Mouse (Mus musculus) megakaryocyte progenitor cell, adult 5-6 weeks (primary cell): ENCODE measurements around the gene Togaram1. TPM values are rescaled to one million over a fixed set of nuclear protein-coding genes. Genes with fewer than 3 reads are reported as not detected.

Experiments used
- ATAC-seq: replicated peaks from 2 replicates; pipeline ENCODE4 v1.8.0; 2016; ENCODE audit warnings: mild to moderate bottlenecking, moderate TSS enrichment, inconsistent platforms; ENCODE audit not compliant: poor library complexity
- total RNA-seq, 2 experiments: library from RNA; stranded (forward) in 1 of 2; stranded (reverse) in 1 of 2; fragments of 157-497, 149-512 nt in 1 of 2; fragments of 200-1000 nt in 1 of 2; gene quantifications; 2 replicates each; pipeline versions ENCODE4 v1.2.3 to v1.2.4; 2015 to 2017

Togaram1 gene
- total RNA-seq (2015) (38.5 and 41.0 TPM in 2 replicates), total RNA-seq (2017) (39.9 and 48.6 TPM in 2 replicates)

GRCm38 (mm10) chr12:64965124-64966026, at the start of gene Togaram1, which contains the start of gene Klhl28:
TSS of gene Togaram1 (plus strand) at chr12:64965804.
TSS of gene Klhl28 (minus strand) at chr12:64965534.
- ATAC-seq = peak; percentile 87

GRCm38 (mm10) chr12:64916735-64917134, 48.9 kb upstream of the Togaram1 start:
- no peak for ATAC-seq

DNA sequence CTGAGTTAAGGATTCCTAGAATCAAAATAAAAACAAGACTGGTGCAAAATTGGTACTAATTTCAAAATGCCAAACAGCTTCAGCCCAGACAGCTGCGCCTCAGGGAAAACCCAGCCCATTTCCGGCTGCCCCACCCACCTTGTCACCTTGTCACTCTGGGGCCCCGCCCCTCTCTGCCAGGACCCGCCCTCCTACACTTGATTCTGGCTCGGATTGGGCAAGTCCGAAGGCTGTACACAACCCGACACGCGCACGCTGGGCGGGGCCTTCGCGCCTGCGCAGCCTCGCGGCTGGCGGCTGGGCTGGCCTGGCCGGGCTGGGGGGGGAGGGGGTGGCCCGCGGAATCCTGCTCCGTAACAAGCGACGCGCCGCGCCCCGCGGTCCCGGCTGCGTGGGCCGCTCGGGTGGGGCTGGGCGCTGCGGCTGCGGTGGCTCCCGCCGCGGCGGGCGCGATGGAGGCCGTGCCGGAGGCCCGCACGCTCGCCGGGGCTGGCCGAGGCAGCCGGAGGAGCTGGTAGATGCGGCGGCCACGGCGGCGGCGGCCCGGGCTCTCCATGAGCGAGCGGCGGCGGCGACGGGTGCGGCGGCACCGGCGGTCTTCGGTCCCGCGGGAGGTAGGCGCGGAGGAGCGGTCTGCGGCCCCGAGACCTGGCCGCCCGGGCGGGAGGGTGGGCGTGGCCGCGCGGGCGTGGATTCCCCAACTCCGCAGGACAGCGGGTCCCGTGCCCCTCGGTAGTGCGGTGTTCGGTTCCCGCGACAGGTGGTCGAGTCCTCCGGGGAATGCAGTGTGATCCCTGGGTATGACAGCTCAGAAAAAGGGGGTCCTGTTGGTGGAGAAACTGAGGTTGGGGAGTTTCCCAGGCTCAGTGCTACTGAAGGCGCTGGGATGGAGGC, 47.8 kb upstream of the Togaram1 start, which contains the start of gene Gm527:
Gm527 (plus strand) TSS at position 329 of the 894 bp plus-strand sequence.
- ATAC-seq = peak; percentile 100

GRCm38 (mm10) chr12:64937493-64937892, 28.1 kb upstream of the Togaram1 start:
- peak; percentile 92 for ATAC-seq

DNA sequence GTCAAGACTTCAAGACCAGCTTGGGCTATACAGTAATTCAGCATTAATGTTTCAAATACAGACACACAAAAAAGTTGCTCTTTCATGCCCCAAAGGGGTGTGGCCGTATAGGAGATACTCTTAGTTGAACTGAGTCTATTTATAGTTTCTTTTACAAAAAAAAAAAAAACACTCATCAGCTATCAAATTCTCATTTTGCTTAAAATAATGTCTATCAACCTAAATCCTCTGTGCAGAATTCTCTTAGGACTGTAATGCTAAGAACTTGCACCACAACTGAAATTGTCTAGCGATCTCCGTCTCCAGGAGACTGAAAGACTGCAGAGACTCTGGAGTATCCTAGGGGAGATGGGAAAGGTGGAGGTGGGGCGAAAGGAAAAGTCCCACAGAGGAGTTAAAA, 1.0 kb upstream of the Togaram1 start:
- no peak for ATAC-seq

GRCm38 (mm10) chr12:64966101-64966631, 562 bp downstream of the Togaram1 start:
- peak; percentile 22 for ATAC-seq

DNA sequence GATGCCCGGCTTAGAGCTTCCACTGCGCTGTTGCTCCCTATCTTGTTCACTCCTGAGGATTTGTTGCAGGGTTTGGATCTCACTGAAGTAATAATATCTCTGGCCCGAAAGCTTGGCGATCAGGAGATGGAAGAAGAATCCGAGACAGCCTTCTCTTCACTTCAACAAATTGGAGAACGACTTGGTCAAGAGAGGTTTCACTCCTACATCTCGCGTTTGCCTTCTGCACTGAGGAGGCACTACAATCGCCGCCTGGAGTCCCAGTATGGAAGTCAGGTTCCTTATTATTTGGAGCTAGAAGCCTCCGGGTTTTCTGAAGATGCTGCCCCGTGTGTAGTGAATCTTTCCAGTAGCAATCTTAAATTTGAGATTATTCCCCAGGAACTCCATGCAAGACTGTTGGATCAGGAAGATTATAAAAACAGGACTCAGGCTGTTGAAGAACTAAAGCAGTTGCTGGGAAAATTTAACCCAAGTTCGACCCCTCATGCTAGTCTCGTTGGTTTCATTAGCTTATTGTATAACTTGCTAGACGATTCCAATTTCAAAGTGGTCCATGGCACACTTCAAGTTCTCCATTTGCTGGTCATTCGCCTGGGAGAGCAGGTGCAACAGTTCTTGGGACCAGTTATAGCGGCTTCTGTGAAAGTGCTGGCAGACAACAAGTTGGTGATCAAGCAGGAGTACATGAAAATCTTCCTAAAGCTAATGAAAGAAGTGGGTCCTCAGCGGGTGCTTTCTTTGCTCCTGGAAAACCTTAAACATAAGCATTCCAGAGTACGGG, 1.2 kb downstream of the Togaram1 start:
- no peak for ATAC-seq

DNA sequence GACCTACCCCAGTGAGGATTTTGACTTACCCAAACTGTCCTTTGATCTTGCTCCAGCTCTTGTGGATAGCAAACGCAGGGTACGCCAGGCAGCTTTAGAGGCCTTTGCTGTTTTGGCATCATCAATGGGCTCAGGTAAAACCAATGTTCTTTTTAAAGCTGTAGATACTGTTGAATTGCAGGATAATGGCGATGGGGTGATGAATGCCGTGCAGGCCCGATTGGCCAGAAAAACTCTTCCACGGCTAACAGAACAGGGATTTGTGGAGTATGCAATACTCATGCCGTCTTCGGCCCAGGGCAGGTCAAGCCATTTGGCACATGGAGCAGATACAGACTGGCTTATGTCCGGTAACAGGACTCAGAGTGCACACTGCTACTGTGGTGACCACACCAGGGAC, 1.9 kb downstream of the Togaram1 start:
- no peak for ATAC-seq

DNA sequence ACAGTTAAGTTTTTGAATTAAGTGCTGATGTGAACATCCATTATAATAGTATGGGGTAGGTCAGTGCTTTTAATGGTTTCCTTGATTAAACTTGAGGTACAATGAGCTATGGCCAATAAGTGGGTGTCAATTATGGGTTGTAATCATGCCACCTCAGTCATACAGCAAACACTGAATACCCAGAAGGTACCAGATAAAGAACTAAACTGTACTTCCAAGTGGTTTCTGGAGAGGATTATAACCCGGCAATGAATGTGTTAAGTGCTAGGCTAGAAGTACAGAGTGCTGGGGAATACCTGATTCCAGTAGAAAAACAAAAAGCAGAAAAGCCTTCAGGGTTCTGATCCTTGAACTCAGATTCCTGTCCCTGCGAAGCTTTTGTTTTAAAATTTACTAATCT, 2.5 kb downstream of the Togaram1 start:
- ATAC-seq = 0 out of 2 replicates have a peak, but pooled peaks have one; percentile 5

DNA sequence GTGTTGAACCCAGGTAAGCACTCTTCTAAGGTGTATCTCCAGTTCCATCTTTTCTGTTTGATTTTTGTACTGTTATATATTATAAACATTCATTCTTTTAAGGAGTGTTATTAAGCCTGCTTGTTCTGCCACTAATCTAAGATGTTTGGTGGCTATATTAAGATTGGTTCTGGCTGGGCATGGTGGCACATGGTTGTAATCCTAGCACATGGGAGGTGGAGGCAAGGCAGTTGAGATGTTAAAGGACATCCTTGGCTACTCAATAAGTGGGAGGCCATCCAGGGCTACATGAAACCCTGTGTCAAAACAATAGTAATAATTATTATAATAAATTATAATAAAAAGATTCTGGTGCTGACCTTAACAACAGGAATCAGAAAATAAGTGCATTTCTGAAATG, 5.8 kb downstream of the Togaram1 start:
- no peak for ATAC-seq

- no peak for ATAC-seq
Observed at GRCm38 (mm10) chr12:64972063-64972462, 6.5 kb downstream of the Togaram1 start.

GRCm38 (mm10) chr12:64975558-64975957, 10.0 kb downstream of the Togaram1 start:
- ATAC-seq = peak; percentile 96

- peak; percentile 18; the same call in 1 of the 2 replicates for ATAC-seq
Observed at GRCm38 (mm10) chr12:64976191-64976590, 10.6 kb downstream of the Togaram1 start.

- no peak for ATAC-seq
Observed at GRCm38 (mm10) chr12:64977518-64977917, 11.9 kb downstream of the Togaram1 start.

- ATAC-seq = no peak
Observed at GRCm38 (mm10) chr12:65007725-65008124, 42.1 kb downstream of the Togaram1 start.

DNA sequence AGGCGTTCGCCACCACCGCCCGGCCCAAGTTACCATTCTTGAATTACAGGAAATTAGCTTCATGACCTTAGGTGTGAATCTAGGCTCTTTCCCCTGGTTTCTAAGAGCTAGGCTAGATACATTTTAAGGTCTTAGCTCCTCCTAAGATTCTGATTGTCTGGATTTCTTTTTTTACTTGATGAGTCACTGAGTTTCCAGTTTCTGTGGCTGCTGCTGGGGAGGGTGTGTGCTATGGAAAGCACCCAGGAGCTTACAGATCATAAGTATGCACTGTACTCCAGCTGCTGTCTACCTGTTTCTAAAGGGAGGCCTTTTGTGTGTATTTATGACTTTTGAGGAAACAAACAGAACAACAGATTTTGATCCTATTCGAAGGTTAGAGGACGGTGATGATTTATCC, 57.2 kb downstream of the Togaram1 start:
- no peak for ATAC-seq

DNA sequence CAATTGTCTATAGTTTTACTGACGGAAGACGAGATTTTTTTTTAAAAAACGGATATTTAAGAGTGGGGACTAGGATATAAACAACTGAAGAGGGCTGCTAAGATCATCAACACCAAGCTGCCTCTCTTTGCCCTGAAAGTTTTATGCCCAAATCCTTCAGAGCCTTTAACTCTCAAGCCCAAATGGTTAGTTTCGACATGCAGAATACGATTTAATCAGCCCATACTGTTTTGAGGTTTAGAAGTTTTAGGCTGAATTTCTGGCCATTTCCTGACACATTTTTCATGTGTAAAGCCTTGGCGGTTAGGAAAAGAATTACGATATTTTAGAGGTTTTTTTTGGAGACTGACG, 70.2 kb downstream of the Togaram1 start:
- peak; percentile 7; the same call in 1 of the 2 replicates for ATAC-seq

DNA sequence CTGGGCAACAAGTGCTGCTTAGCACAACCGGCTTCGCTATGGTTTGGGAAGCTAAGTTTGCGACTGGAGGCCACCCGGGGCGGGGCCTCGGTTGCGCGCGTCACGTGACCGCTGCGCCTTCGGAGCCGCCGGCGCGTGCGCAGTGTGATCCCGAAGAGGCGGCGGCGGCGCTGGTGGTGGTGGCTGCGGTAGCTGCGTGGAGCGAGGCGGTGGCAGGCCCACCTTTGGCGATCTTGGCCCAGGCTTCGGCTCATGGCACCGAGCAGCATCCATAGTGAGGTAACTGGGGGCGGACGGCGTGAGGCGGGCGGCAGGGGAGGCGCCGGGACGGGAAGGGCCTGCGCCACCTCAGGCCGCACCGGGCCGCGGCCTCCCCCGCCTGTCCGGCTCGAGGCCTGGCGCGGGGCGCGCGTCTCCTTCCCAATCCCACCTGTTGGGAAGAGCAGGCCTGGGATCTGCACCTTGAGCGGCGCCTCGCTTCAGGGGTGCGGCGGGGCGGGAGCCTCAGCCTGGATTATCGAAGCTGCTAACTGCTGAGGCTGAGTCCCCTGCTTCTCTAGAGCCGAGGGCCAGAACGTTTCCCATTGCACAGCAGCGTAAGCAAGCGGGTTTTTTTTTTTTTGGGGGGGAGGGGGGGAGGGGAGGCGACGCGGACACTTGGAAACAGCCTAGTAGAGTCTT, 70.7 kb downstream of the Togaram1 start, which contains the start of gene Prpf39:
Prpf39 (plus strand) TSS at position 144 of the 681 bp plus-strand sequence.
- peak; percentile 71 for ATAC-seq

GRCm38 (mm10) chr12:65036892-65037545, 71.4 kb downstream of the Togaram1 start:
- ATAC-seq = 0 out of 2 replicates have a peak, but pooled peaks have one; percentile 29
